Mouse (Mus musculus): ENCODE results near the gene Rhoa. TPM values are rescaled to one million over a fixed set of nuclear protein-coding genes. Genes with fewer than 3 reads are reported as not detected.
A peak's percentile ranks its signal among the peaks of the same experiment; 100 is the strongest.
"Not testable (repeated sequence)": the region's sequence is repeated elsewhere in the genome, so short reads cannot be mapped to it uniquely, and the experiment has no call there.

The Rhoa gene
- total RNA-seq, 2 experiments from 2014 or later: 272 TPM

DNA sequence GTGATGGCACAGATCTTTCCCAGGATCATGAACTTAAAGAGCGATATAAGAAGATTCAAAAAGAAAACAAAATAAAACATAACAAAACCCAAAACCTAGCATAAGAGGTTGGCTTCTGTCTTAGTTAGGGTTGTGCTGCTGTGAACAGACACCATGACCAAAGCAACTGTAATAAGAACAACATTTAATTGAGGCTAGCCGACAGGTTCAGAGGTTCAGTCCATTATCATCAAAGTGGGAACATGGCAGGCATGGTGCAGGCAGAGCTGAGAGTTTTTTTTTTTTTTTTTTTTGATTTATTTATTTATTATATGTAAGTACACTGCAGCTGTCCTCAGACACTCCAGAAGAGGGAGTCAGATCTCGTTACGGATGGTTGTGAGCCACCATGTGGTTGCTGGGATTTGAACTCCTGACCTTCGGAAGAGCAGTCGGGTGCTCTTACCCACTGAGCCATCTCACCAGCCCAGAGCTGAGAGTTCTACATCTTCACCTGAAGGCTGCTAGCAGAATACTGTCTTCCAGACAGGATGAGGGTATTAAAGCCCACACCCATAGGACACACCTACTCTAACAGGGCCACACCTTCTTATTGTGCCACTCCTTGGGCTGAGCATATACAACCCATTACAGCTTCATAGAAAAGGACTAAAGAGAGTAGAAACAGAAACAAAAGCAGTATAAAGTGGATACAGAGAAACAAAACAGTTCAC is 18.2 kb upstream of the Rhoa start:
- not testable (repeated sequence) for DNase-seq (ENCODE audit: low spot score in 2 of 2)

GRCm38 (mm10) chr9:108289347-108289746 is 16.6 kb upstream of the Rhoa start:
- no peak for DNase-seq (ENCODE audit: low spot score in 2 of 2)

GRCm38 (mm10) chr9:108290016-108290750 is 15.7 kb upstream of the Rhoa start, which contains the start of gene Nicn1:
TSS of gene Nicn1 (plus strand) at chr9:108290429.
- DNase-seq (ENCODE audit: low spot score in 2 of 2): peak; percentile 55 to 86

- DNase-seq (ENCODE audit: low spot score in 2 of 2): no peak
These were observed 15.2 kb upstream of the Rhoa start for GRCm38 (mm10) chr9:108290773-108291172.

DNA sequence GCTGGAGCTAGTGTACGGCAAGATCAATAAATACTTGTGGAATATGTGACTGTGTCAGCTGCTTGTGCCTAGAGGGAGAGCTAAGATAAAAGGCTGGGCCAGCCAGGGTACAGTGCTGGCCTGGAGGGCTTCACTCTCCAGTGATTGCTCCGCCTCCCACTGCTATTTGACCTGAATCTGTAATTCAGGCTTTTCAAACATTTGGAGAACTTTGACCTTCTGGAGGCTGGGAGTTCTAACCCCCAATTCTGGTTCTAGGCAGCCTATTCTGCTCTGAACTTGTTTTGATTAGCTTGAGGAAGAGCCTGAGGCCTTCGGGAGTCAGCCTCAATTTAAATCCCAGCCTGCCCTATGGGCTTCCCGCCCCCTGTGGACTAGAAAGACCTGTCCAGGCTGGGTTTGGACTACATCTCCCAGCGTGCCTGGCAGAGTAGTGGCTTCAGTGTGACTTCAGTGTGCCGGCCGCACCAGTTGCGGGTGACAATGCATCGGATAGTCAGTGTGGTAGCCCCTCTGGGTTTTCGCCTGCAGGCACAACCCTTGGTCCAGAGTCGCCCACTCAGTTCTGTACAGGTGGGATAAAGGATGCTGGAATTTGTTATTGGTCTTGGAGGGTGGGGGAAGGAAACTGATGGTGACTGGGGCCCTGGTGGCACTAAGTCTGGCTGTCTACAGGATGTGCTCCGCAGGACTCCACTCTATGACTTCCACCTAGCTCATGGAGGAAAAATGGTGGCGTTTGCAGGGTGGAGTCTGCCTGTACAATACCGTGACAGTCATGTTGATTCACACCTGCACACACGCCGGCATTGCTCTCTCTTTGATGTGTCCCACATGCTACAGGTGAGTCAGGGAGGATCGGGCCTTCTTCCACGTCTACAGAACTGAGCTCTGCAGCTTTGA is 9.2 kb upstream of the Rhoa start, which contains the start of gene Amt:
TSS of gene Amt (plus strand) at position 401 of the 903 bp plus-strand sequence.
- DNase-seq (ENCODE audit: low spot score in 2 of 2): no peak

GRCm38 (mm10) chr9:108301853-108302252 is 4.1 kb upstream of the Rhoa start:
- no peak for DNase-seq (ENCODE audit: low spot score in 2 of 2)

DNA sequence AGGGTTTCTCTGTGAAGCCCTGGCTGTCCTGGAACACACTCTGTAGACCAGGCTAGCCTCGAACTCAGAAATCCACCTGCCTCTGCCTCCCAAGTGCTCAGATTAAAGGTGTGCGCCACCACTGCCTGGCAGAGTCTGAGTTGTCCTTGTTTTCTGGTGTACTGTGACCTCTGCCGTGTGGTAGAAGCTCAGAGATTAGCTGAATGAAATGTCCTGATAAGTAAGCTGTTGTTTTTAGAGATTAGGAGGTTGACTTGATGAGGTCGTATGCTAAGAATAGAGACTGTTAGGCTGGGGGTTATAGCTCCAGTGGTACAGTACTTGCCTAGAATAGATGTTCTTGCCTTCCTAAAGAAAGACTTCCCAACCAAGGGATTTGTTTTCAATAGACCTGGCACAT is 1.2 kb upstream of the Rhoa start:
- DNase-seq (ENCODE audit: low spot score in 2 of 2): no peak

GRCm38 (mm10) chr9:108305170-108305569 is 759 bp upstream of the Rhoa start:
- DNase-seq (ENCODE audit: low spot score in 2 of 2): no peak

- peak; percentile 77 to 88 for DNase-seq (ENCODE audit: low spot score in 2 of 2)
These were observed 647 bp downstream of the Rhoa start for GRCm38 (mm10) chr9:108306571-108306980.

- no peak for DNase-seq (ENCODE audit: low spot score in 2 of 2)
These were observed 1.3 kb downstream of the Rhoa start for GRCm38 (mm10) chr9:108307021-108307807.

- DNase-seq (ENCODE audit: low spot score in 2 of 2): no peak
These were observed 2.2 kb downstream of the Rhoa start for GRCm38 (mm10) chr9:108308141-108308540.

GRCm38 (mm10) chr9:108317572-108317971 is 11.6 kb downstream of the Rhoa start:
- no peak for DNase-seq (ENCODE audit: low spot score in 2 of 2)

DNA sequence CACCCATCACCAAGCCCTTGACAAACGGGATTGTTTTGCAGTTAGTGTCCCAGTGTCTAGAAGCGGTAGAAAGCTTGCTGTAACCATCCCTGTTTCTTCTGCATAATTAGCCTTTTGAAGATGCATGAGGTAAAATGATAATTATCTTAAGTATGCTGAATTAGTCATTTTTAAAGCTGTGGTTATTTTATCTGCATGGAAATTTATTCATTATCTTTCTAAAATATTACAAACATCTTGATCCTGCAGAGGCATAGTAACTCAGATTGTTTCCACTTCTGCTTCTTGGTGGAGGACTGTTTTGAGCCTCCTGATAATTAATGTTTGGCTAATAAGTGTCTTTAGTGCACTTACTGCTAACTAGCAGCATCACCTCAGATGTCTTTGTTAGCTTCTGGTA is 12.5 kb downstream of the Rhoa start:
- no peak for DNase-seq (ENCODE audit: low spot score in 2 of 2)

DNA sequence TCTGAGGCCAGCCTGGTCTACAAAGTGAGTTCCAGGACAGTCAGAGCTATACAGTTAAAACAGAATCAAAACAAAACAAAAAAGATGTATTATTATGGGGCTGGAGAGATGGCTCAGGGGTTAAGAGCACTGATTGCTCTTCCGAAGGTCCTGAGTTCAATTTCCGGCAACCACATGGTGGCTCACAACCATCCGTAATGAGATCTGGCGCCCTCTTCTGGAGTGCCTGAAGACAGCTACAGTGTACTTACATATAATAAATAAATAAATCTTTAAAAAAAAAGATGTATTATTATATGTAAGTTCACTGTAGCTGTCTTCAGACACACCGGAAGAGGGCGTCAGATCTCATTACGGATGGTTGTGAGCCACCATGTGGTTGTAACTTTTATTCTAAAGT is 16.1 kb downstream of the Rhoa start:
- not testable (repeated sequence) for DNase-seq (ENCODE audit: low spot score in 2 of 2)

- no peak for DNase-seq (ENCODE audit: low spot score in 2 of 2)
These were observed 18.9 kb downstream of the Rhoa start for GRCm38 (mm10) chr9:108324784-108325183.

DNA sequence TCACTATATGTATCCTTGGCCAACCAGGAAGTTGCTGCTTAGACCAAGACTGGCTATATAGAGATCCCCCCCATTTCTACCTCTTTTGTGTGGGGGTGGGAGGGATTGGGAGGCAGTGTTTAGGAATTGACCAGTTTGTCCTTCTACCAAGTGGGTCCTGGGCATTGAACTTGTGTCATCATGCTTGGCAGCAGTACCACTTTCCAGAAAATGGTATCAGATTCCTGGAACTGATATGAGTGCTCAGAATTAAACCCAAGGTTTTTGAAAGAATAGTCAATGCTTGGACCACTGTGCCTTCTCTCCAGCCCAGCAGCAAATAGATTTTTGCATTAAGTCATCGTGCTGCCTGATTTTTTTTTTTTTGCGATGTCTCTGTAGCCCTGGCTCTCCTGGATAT is 19.9 kb downstream of the Rhoa start:
- DNase-seq (ENCODE audit: low spot score in 2 of 2): no peak

DNA sequence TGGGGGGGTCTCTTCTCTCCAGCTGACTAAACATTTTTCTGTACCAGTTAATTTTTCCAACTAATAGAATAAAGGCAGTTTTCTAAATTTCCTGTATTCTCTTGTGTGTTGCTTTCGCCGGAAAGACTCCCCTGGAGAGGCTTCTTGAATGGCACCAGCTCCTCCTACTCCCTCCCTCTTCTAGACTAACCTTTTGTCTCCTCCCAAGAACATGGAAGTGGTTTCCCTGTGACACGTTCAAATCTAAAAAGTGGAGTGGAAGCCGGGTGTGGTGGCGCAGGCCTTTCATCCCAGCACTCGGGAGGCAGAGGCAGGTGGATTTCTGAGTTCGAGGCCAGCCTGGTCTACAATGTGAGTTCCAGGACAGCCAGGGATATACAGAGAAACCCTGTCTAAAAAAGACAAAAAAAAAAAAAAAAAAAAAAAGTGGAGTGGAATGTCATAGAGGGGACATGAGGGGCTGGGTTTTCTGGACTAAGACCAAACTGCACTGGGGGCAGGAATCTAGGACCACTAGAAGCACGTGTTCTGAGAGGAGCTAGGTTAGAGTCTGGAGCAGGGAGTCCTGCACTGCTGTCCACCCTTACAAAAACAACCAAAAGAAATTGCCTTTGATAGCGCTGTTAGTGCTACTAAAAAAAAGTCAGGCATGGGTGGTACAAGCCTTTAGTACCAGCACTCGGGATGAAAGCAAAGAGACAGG is 32.1 kb downstream of the Rhoa start:
- DNase-seq (ENCODE audit: low spot score in 2 of 2): no peak

- no peak for DNase-seq (ENCODE audit: low spot score in 2 of 2)
These were observed 32.6 kb downstream of the Rhoa start for GRCm38 (mm10) chr9:108338551-108338885.

DNA sequence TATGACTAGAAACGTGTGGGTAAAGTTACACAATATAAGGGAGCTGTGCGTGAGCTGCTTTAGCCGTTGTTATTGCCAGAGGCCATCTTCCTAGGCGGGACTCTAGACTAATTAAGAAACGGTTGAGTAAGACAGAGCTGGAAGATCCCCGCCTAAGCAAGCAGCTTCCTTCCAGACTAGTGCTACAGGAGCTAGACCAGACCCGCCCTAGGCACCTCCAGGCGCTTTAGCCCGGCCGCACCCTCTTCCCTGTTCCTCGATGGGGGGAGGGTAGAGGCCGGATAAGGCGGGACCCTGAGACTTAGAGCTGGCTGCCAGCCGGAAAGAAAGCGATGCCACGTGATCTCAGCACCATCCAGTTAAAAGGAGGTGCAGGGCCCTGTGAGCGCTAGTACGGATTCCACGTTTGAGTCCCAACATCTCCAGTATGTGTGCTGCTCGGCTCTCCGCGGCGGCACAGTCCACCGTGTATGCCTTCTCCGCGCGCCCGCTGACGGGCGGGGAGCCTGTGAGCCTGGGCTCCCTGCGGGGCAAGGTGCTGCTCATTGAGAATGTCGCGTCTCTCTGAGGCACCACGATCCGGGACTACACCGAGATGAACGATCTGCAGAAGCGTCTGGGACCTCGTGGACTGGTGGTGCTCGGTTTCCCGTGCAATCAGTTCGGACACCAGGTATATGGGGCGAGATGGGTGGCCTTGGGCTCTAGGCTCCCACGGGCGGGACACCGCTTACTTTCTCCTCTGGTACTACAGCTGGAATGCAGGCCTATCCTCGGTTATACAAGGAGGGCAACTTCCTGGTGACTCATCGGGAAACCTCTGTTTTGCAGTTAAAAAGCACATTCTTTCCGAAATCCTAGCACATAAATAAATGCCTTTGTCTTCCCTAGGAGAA is 33.2 kb downstream of the Rhoa start, which contains the start of gene Gpx1:
TSS of gene Gpx1 (plus strand) at position 18 of the 896 bp plus-strand sequence.
- peak; percentile 78 to 91 for DNase-seq (ENCODE audit: low spot score in 2 of 2)
